Mouse (Mus musculus): Measurements from ENCODE around the gene Chrnb4. TPM values are rescaled to one million over a fixed set of nuclear protein-coding genes. Genes with fewer than 3 reads are reported as not detected.

Gene Chrnb4
- total RNA-seq (2017) = not detected in 2 replicates

GRCm38 (mm10) chr9:55048211-55048880 lies at the start of gene Chrnb4:
Gene Chrnb4 (minus strand): TSS chr9:55048779.
- peak; percentile 37 to 51 for ATAC-seq (replicated peaks in 1 of 2; ENCODE audit: insufficient read depth in 1 of 2, low FRiP score in 2 of 2, low TSS enrichment in 1 of 2, low read depth in 1 of 2, poor library complexity in 2 of 2, severe bottlenecking in 2 of 2)

GRCm38 (mm10) chr9:55096870-55097269 lies 48.3 kb upstream of the Chrnb4 start:
- no peak for ATAC-seq (replicated peaks in 1 of 2; ENCODE audit: insufficient read depth in 1 of 2, low FRiP score in 2 of 2, low TSS enrichment in 1 of 2, low read depth in 1 of 2, poor library complexity in 2 of 2, severe bottlenecking in 2 of 2)

- no peak for ATAC-seq (replicated peaks in 1 of 2; ENCODE audit: insufficient read depth in 1 of 2, low FRiP score in 2 of 2, low TSS enrichment in 1 of 2, low read depth in 1 of 2, poor library complexity in 2 of 2, severe bottlenecking in 2 of 2)
These were observed 47.5 kb upstream of the Chrnb4 start for GRCm38 (mm10) chr9:55096033-55096432.

GRCm38 (mm10) chr9:55090141-55090540 lies 41.6 kb upstream of the Chrnb4 start:
- no peak for ATAC-seq (replicated peaks in 1 of 2; ENCODE audit: insufficient read depth in 1 of 2, low FRiP score in 2 of 2, low TSS enrichment in 1 of 2, low read depth in 1 of 2, poor library complexity in 2 of 2, severe bottlenecking in 2 of 2)

- ATAC-seq (replicated peaks in 1 of 2; ENCODE audit: insufficient read depth in 1 of 2, low FRiP score in 2 of 2, low TSS enrichment in 1 of 2, low read depth in 1 of 2, poor library complexity in 2 of 2, severe bottlenecking in 2 of 2) = no peak
These were observed 40.6 kb upstream of the Chrnb4 start for GRCm38 (mm10) chr9:55089226-55089625.

GRCm38 (mm10) chr9:55083154-55083913 lies 34.8 kb upstream of the Chrnb4 start:
- no peak for ATAC-seq (replicated peaks in 1 of 2; ENCODE audit: insufficient read depth in 1 of 2, low FRiP score in 2 of 2, low TSS enrichment in 1 of 2, low read depth in 1 of 2, poor library complexity in 2 of 2, severe bottlenecking in 2 of 2)

- no peak for ATAC-seq (replicated peaks in 1 of 2; ENCODE audit: insufficient read depth in 1 of 2, low FRiP score in 2 of 2, low TSS enrichment in 1 of 2, low read depth in 1 of 2, poor library complexity in 2 of 2, severe bottlenecking in 2 of 2)
These were observed 19.3 kb upstream of the Chrnb4 start for GRCm38 (mm10) chr9:55067965-55068265.

- ATAC-seq (replicated peaks in 1 of 2; ENCODE audit: insufficient read depth in 1 of 2, low FRiP score in 2 of 2, low TSS enrichment in 1 of 2, low read depth in 1 of 2, poor library complexity in 2 of 2, severe bottlenecking in 2 of 2) = no peak; a peak in 1 of 4 replicates
These were observed 18.8 kb upstream of the Chrnb4 start for GRCm38 (mm10) chr9:55067260-55067964.

GRCm38 (mm10) chr9:55065241-55065640 lies 16.7 kb upstream of the Chrnb4 start:
- ATAC-seq (replicated peaks in 1 of 2; ENCODE audit: insufficient read depth in 1 of 2, low FRiP score in 2 of 2, low TSS enrichment in 1 of 2, low read depth in 1 of 2, poor library complexity in 2 of 2, severe bottlenecking in 2 of 2) = no peak

- no peak for ATAC-seq (replicated peaks in 1 of 2; ENCODE audit: insufficient read depth in 1 of 2, low FRiP score in 2 of 2, low TSS enrichment in 1 of 2, low read depth in 1 of 2, poor library complexity in 2 of 2, severe bottlenecking in 2 of 2)
These were observed 9.5 kb upstream of the Chrnb4 start for GRCm38 (mm10) chr9:55058067-55058466.

GRCm38 (mm10) chr9:55055386-55055930 lies 6.9 kb upstream of the Chrnb4 start:
- ATAC-seq (replicated peaks in 1 of 2; ENCODE audit: insufficient read depth in 1 of 2, low FRiP score in 2 of 2, low TSS enrichment in 1 of 2, low read depth in 1 of 2, poor library complexity in 2 of 2, severe bottlenecking in 2 of 2) = no peak

GRCm38 (mm10) chr9:55046764-55047163 lies 1.8 kb downstream of the Chrnb4 start:
- peak; percentile 22 to 31; a peak in 2 of 4 replicates for ATAC-seq (replicated peaks in 1 of 2; ENCODE audit: insufficient read depth in 1 of 2, low FRiP score in 2 of 2, low TSS enrichment in 1 of 2, low read depth in 1 of 2, poor library complexity in 2 of 2, severe bottlenecking in 2 of 2)

GRCm38 (mm10) chr9:55045001-55045400 lies 3.6 kb downstream of the Chrnb4 start:
- no peak for ATAC-seq (replicated peaks in 1 of 2; ENCODE audit: insufficient read depth in 1 of 2, low FRiP score in 2 of 2, low TSS enrichment in 1 of 2, low read depth in 1 of 2, poor library complexity in 2 of 2, severe bottlenecking in 2 of 2)

GRCm38 (mm10) chr9:55043688-55044087 lies 4.9 kb downstream of the Chrnb4 start:
- ATAC-seq (replicated peaks in 1 of 2; ENCODE audit: insufficient read depth in 1 of 2, low FRiP score in 2 of 2, low TSS enrichment in 1 of 2, low read depth in 1 of 2, poor library complexity in 2 of 2, severe bottlenecking in 2 of 2) = no peak

- no peak for ATAC-seq (replicated peaks in 1 of 2; ENCODE audit: insufficient read depth in 1 of 2, low FRiP score in 2 of 2, low TSS enrichment in 1 of 2, low read depth in 1 of 2, poor library complexity in 2 of 2, severe bottlenecking in 2 of 2)
These were observed 7.2 kb downstream of the Chrnb4 start for GRCm38 (mm10) chr9:55041389-55041788.

- ATAC-seq (replicated peaks in 1 of 2; ENCODE audit: insufficient read depth in 1 of 2, low FRiP score in 2 of 2, low TSS enrichment in 1 of 2, low read depth in 1 of 2, poor library complexity in 2 of 2, severe bottlenecking in 2 of 2) = no peak
These were observed 8.6 kb downstream of the Chrnb4 start for GRCm38 (mm10) chr9:55039983-55040382.

- ATAC-seq (replicated peaks in 1 of 2; ENCODE audit: insufficient read depth in 1 of 2, low FRiP score in 2 of 2, low TSS enrichment in 1 of 2, low read depth in 1 of 2, poor library complexity in 2 of 2, severe bottlenecking in 2 of 2) = no peak
These were observed 9.6 kb downstream of the Chrnb4 start for GRCm38 (mm10) chr9:55038948-55039347.
